Mouse (Mus musculus) intestine, embryonic 15.5 days (tissue): ENCODE data around the gene Fam49a. TPM values are rescaled to one million over a fixed set of nuclear protein-coding genes. Genes with fewer than 3 reads are reported as not detected.
A peak's percentile ranks its signal among the peaks of the same experiment; 100 is the strongest.

Experiments
- ATAC-seq: fragments of 200-750 bp; cut with Nextera tagmentation; 2 replicates; pipeline ENCODE4 v1.8.0; 2017; ENCODE audit warnings: moderate TSS enrichment, moderate library complexity
- H3K27ac ChIP-seq: fragments of 300-500 bp; sonication (generic); 2 replicates; pipeline ENCODE4 v1.5.1; 2015; ENCODE audit warnings: mild to moderate bottlenecking, inconsistent platforms
- H3K27me3 ChIP-seq: fragments of 300-500 bp; sonication (generic); replicated peaks from 2 replicates; pipeline ENCODE4 v1.6.1; 2015; ENCODE audit warnings: inconsistent platforms
- H3K36me3 ChIP-seq: fragments of 300-500 bp; sonication (generic); 2 replicates; pipeline ENCODE4 v1.6.1; 2015; ENCODE audit warnings: inconsistent platforms
- H3K4me1 ChIP-seq: fragments of 300-500 bp; sonication (generic); replicated peaks from 2 replicates; pipeline ENCODE4 v1.6.1; 2015; ENCODE audit warnings: inconsistent platforms
- H3K4me2 ChIP-seq: fragments of 300-500 bp; sonication (generic); replicated peaks from 2 replicates; pipeline ENCODE4 v1.6.1; 2015; ENCODE audit warnings: mild to moderate bottlenecking, inconsistent platforms
- H3K4me3 ChIP-seq: fragments of 300-500 bp; sonication (generic); replicated peaks from 2 replicates; pipeline ENCODE4 v1.5.1; 2015; ENCODE audit warnings: inconsistent platforms
- H3K9ac ChIP-seq: fragments of 300-500 bp; sonication (generic); 2 replicates; pipeline ENCODE4 v1.6.1; 2015; ENCODE audit warnings: inconsistent platforms
- H3K9me3 ChIP-seq: fragments of 300-500 bp; sonication (generic); 2 replicates; pipeline ENCODE4 v1.6.1; 2016; ENCODE audit warnings: inconsistent platforms
- WGBS: fragments of 180-500 bp; shearing (Covaris S2); methylation state at CpG from one replicate; pipeline ENCODE4 v1.1.7; 2015; 5-methylcytosine and 5-hydroxymethylcytosine counted together
- polyA plus RNA-seq: library from polyadenylated mRNA; unstranded; fragments of >200 nt; fragmentation: Nextera tagmentation; extraction: Ambion mirVana; gene quantifications from 2 replicates; pipeline ENCODE4 v1.2.1, GENCODE M21; 2015

Fam49a gene
- polyA plus RNA-seq: 9.5 and 10.3 TPM in 2 replicates

- peak within 1 kb of the TSS; percentile 72 for H3K4me3 ChIP-seq
- no peaks in the 10 kb centered on the region for H3K9me3 ChIP-seq
- WGBS: under 1% methylated on average over 61 of the region's 62 CpGs
- H3K4me1 ChIP-seq: peaks cover 28% of the 10 kb centered on the region
- no peaks in the 10 kb centered on the region for H3K36me3 ChIP-seq
- ATAC-seq: peak; percentile 90
- H3K9ac ChIP-seq: peak within 1 kb of the TSS; percentile 71
- H3K4me2 ChIP-seq: peak within 1 kb of the TSS; percentile 90
- no peaks in the 10 kb centered on the region for H3K27me3 ChIP-seq
- peak within 1 kb of the TSS; percentile 78; the same call in 1 of the 2 replicates for H3K27ac ChIP-seq
Observed at GRCm38 (mm10) chr12:12261987-12262971, at the start of gene Fam49a. Gene Fam49a (plus strand): TSS chr12:12262139.

GRCm38 (mm10) chr12:12213536-12213935 lies 48.4 kb upstream of the Fam49a start:
- no peaks in the 10 kb centered on the region for H3K4me1 ChIP-seq
- no peak for ATAC-seq
- WGBS: 50% methylated on average over 3 of the region's 3 CpGs
- H3K9me3 ChIP-seq: no peaks in the 10 kb centered on the region
- H3K9ac ChIP-seq: no peak overlapping the region
- no peak overlapping the region for H3K4me2 ChIP-seq
- no peaks in the 10 kb centered on the region for H3K27me3 ChIP-seq
- no peaks in the 10 kb centered on the region for H3K36me3 ChIP-seq
- no peak overlapping the region for H3K4me3 ChIP-seq
- H3K27ac ChIP-seq: no peak overlapping the region

GRCm38 (mm10) chr12:12218947-12219346 lies 43.0 kb upstream of the Fam49a start:
- Histone ChIP-seq H3K9ac (no peak overlapping the region), H3K27ac (no peak overlapping the region), H3K4me3 (no peak overlapping the region), H3K27me3 (no peaks in the 10 kb centered on the region), H3K4me1 (no peaks in the 10 kb centered on the region), H3K4me2 (no peak overlapping the region), H3K9me3 (no peaks in the 10 kb centered on the region), H3K36me3 (no peaks in the 10 kb centered on the region)
- WGBS: 74% methylated on average over 5 of the region's 5 CpGs
- ATAC-seq: no peak

- Histone ChIP-seq H3K4me1 (no peaks in the 10 kb centered on the region), H3K36me3 (no peaks in the 10 kb centered on the region), H3K27me3 (no peaks in the 10 kb centered on the region), H3K27ac (no peak overlapping the region), H3K4me3 (no peak overlapping the region), H3K9me3 (no peaks in the 10 kb centered on the region), H3K9ac (no peak overlapping the region), H3K4me2 (no peak overlapping the region)
- WGBS: 59% methylated on average over 8 of the region's 8 CpGs
- ATAC-seq: no peak
Observed at GRCm38 (mm10) chr12:12220755-12221496, 41.0 kb upstream of the Fam49a start.

GRCm38 (mm10) chr12:12222585-12223290 lies 39.2 kb upstream of the Fam49a start:
- no peak overlapping the region for H3K4me2 ChIP-seq
- ATAC-seq: no peak
- no peaks in the 10 kb centered on the region for H3K9me3 ChIP-seq
- WGBS: 74% methylated on average over 9 of the region's 9 CpGs
- H3K27ac ChIP-seq: no peak overlapping the region
- H3K36me3 ChIP-seq: no peaks in the 10 kb centered on the region
- no peak overlapping the region for H3K4me3 ChIP-seq
- no peak overlapping the region for H3K9ac ChIP-seq
- no peaks in the 10 kb centered on the region for H3K27me3 ChIP-seq
- H3K4me1 ChIP-seq: no peaks in the 10 kb centered on the region

GRCm38 (mm10) chr12:12223336-12223735 lies 38.6 kb upstream of the Fam49a start:
- H3K4me1 ChIP-seq: no peaks in the 10 kb centered on the region
- no peak overlapping the region for H3K4me2 ChIP-seq
- H3K4me3 ChIP-seq: no peak overlapping the region
- no peaks in the 10 kb centered on the region for H3K36me3 ChIP-seq
- H3K27me3 ChIP-seq: no peaks in the 10 kb centered on the region
- no peaks in the 10 kb centered on the region for H3K9me3 ChIP-seq
- 68% methylated on average over 2 of the region's 2 CpGs for WGBS
- no peak overlapping the region for H3K9ac ChIP-seq
- no peak overlapping the region for H3K27ac ChIP-seq
- no peak for ATAC-seq

- Histone ChIP-seq H3K4me3 (no peak overlapping the region), H3K27ac (no peak overlapping the region), H3K4me1 (no peaks in the 10 kb centered on the region), H3K27me3 (no peaks in the 10 kb centered on the region), H3K4me2 (no peak overlapping the region), H3K9me3 (no peaks in the 10 kb centered on the region), H3K9ac (no peak overlapping the region), H3K36me3 (no peaks in the 10 kb centered on the region)
- 79% methylated on average over 6 of the region's 6 CpGs for WGBS
- ATAC-seq: no peak
Observed at GRCm38 (mm10) chr12:12225706-12226105, 36.2 kb upstream of the Fam49a start.

- ATAC-seq: no peak
- H3K4me2 ChIP-seq: no peak overlapping the region
- H3K36me3 ChIP-seq: no peaks in the 10 kb centered on the region
- H3K27me3 ChIP-seq: no peaks in the 10 kb centered on the region
- H3K4me3 ChIP-seq: no peak overlapping the region
- no peaks in the 10 kb centered on the region for H3K4me1 ChIP-seq
- no peak overlapping the region for H3K27ac ChIP-seq
- WGBS: 73% methylated on average over 3 of the region's 3 CpGs
- no peaks in the 10 kb centered on the region for H3K9me3 ChIP-seq
- no peak overlapping the region for H3K9ac ChIP-seq
Observed at GRCm38 (mm10) chr12:12227594-12227993, 34.3 kb upstream of the Fam49a start.

- no peak overlapping the region for H3K27ac ChIP-seq
- H3K27me3 ChIP-seq: no peaks in the 10 kb centered on the region
- ATAC-seq: no peak
- no peaks in the 10 kb centered on the region for H3K36me3 ChIP-seq
- H3K4me2 ChIP-seq: no peak overlapping the region
- no peaks in the 10 kb centered on the region for H3K9me3 ChIP-seq
- no peak overlapping the region for H3K9ac ChIP-seq
- H3K4me3 ChIP-seq: no peak overlapping the region
- H3K4me1 ChIP-seq: no peaks in the 10 kb centered on the region
Observed at GRCm38 (mm10) chr12:12230031-12230557, 31.8 kb upstream of the Fam49a start.

GRCm38 (mm10) chr12:12232097-12232496 lies 29.8 kb upstream of the Fam49a start:
- no peaks in the 10 kb centered on the region for H3K9me3 ChIP-seq
- no peaks in the 10 kb centered on the region for H3K4me1 ChIP-seq
- H3K4me2 ChIP-seq: no peak overlapping the region
- H3K4me3 ChIP-seq: no peak overlapping the region
- no peaks in the 10 kb centered on the region for H3K27me3 ChIP-seq
- no peaks in the 10 kb centered on the region for H3K36me3 ChIP-seq
- no peak for ATAC-seq
- H3K9ac ChIP-seq: no peak overlapping the region
- WGBS: 84% methylated on average over 4 of the region's 4 CpGs
- no peak overlapping the region for H3K27ac ChIP-seq

- H3K4me2 ChIP-seq: no peak overlapping the region
- H3K9ac ChIP-seq: no peak overlapping the region
- no peaks in the 10 kb centered on the region for H3K9me3 ChIP-seq
- no peaks in the 10 kb centered on the region for H3K4me1 ChIP-seq
- H3K4me3 ChIP-seq: no peak overlapping the region
- 27% methylated on average over 5 of the region's 5 CpGs for WGBS
- no peak overlapping the region for H3K27ac ChIP-seq
- H3K36me3 ChIP-seq: no peaks in the 10 kb centered on the region
- no peaks in the 10 kb centered on the region for H3K27me3 ChIP-seq
- ATAC-seq: no peak
Observed at GRCm38 (mm10) chr12:12236978-12237377, 25.0 kb upstream of the Fam49a start.

- Histone ChIP-seq H3K36me3 (no peaks in the 10 kb centered on the region), H3K4me3 (no peak overlapping the region), H3K4me2 (no peak overlapping the region), H3K27ac (no peak overlapping the region), H3K27me3 (no peaks in the 10 kb centered on the region), H3K9me3 (no peaks in the 10 kb centered on the region), H3K9ac (no peak overlapping the region), H3K4me1 (no peaks in the 10 kb centered on the region)
- WGBS: 66% methylated on average over 3 of the region's 3 CpGs
- no peak for ATAC-seq
Observed at GRCm38 (mm10) chr12:12239502-12239901, 22.4 kb upstream of the Fam49a start.
